Mouse (Mus musculus) retina, postnatal 1 day (tissue): ENCODE data around the gene Fam234b.
A peak's percentile ranks its signal among the peaks of the same experiment; 100 is the strongest.

Experiments
- DNase-seq: peaks from one replicate; pipeline ENCODE4 v3.0.0-alpha.2; 2012

Gene Fam234b

DNA sequence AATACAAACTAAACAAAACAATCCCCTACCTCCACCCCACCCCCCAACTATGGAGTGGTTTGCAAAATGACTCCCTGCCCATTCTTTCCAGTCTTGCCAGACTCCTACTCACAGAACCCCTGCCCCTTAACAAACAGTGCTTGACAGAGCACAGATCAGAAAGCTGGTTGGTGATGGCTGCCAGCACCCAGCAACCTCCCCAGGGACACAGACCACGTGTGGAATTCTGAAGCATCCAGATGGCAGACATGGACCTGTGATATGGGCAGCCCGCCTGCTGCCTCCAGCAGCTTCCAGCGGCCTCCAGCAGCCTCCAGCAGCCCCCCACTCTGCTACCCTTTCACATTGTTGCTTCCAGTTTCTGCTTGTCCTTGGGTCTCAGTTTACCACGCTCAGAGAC lies 77.5 kb downstream of the Fam234b start:
- DNase-seq = no peak

DNA sequence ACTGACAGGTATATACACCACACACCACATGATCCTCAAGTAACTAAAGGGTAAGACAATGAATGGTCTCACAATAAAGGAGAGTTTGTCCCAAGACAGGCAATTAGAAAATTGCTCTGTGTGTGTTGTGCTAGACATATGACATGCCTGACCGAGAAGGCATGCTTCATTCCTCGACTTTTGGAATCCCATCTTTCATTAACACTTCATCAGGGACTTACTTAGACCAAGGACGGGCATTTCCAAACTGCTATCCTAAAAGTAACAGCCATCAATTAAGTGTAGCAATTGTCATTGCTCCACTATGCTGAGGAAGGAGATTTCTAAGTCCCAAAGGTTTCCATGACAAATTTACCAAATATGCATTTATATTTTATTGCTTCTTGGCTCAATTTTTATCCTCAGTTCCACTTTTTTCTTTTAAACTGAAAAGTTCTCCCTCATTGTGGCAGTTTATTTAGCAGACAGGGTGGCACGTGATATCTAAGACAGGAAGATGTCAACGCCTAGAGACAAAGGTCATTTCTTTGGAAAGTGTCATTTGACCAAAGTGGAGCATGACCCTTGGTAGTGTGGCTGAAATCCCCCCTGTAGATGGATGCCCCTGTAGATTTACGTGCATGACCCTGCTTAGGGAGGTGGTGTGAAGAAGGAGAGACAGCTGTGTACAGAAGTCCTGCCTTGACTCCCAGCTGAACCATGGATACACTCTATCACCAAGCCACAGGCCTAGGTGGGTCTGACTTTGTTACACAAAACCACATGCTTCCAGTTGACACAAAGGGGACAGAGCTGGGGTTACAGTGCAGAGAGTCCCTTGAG lies 78.9 kb downstream of the Fam234b start:
- no peak for DNase-seq

DNA sequence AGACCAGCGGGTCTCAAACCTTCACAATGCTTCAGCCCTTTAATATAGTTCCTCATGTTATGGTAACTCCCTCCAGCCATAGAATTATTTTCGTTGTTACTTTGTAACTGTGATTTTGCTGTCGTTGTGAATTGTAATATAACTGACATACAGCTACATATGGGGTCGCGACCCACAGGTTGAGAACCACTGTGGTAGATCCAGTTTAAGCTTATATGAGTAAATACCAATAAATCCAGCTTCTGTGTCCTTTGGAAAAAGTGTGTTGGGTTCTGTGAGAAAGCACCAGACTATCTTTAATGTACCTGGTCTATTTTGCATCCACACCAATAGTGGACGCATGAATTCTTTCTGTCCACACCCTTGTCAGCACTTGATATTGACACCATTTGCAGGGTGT lies 80.5 kb downstream of the Fam234b start:
- DNase-seq = no peak

- no peak for DNase-seq
Measured at GRCm38 (mm10) chr6:135279286-135279685, 81.5 kb downstream of the Fam234b start.

DNA sequence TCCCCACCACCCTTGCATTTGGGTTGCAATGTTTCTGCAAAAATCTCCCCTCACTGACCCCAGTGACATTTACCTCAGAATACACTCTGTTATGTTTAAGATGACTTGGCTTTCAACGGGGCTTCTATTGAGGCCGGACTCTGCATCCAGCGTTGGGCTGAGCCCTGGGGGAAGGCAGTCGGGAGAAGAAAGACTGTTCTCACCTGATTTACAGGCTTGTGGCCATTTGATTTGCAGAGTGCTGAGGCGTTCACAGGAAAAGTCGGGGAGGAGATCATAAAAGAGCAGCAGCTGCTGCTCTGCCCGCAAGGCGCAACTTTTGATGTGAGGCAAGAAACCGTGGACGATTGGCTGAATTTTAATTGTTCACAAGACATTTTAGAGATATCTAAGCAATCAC lies 82.1 kb downstream of the Fam234b start:
- peak; percentile 6 for DNase-seq

DNA sequence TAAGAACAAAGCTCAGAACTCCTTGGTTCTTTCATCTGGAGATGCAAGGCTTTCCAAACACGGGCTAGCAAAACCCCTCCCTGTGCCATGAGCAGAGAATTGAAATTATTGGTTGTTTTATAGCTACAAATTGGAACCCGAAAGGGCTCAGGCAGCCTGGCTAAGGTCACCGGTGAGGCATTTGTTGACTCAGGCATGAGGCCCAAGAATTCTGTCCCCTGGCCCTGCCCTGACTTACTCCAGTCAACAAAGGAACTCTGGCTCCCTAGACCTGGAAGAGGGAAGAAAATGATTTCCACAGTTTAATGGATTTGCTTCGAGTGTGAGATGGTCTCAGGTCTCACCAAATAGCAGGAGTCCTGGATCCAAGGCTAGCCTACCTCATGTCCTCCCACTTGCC lies 94.6 kb downstream of the Fam234b start:
- DNase-seq = no peak

DNA sequence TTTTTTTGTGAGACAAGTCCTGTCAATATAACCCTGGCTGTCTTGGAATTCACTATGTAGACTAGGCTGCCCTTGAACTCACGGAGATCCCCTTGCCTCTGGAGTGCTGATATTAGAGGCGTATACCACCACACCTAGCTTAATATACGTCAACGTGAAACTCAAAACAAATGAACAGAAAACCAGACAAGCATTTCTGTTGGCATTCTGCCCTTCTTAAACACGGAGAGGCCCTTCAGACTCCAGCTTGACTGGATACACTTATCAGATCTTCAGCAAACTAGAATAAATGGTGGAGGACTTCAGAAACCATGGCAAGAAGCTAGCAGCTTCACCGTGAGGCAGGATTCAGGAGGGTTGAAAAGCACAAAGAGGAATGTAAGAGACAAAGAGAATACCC lies 96.4 kb downstream of the Fam234b start:
- DNase-seq = no peak
